Mouse (Mus musculus) mouse trophoblast stem cell (cell line): ENCODE data around the gene Hspb9.

Experiments used
- in situ Hi-C, 2 experiments: fragments of 300-500 bp; cut with MseI, MboI; formaldehyde crosslinking; loops; 2 replicates in 1 of 2; 3 replicates in 1 of 2; pipeline ENCODE4 v1.15.1; 2025

Hspb9 gene

GRCm38 (mm10) chr11:100730477-100731205 lies 17.0 kb downstream of the Hspb9 start:
- in situ Hi-C loops = no loop called here

- in situ Hi-C loops = no loop called here
Measured at GRCm38 (mm10) chr11:100735134-100735865, 21.6 kb downstream of the Hspb9 start.

- in situ Hi-C loops = no loop called here
Measured at GRCm38 (mm10) chr11:100735954-100736745, 22.5 kb downstream of the Hspb9 start.

- in situ Hi-C loops = no loop called here
Measured at GRCm38 (mm10) chr11:100736746-100737080, 23.1 kb downstream of the Hspb9 start.

- in situ Hi-C loops = no loop called here
Measured at GRCm38 (mm10) chr11:100737105-100737733, 23.6 kb downstream of the Hspb9 start.

- in situ Hi-C loops = no loop called here
Measured at GRCm38 (mm10) chr11:100738066-100738604, 24.5 kb downstream of the Hspb9 start, which contains the start of gene Rab5c. Rab5c (minus strand) TSS chr11:100738215.

GRCm38 (mm10) chr11:100738749-100739148 lies 25.1 kb downstream of the Hspb9 start:
- in situ Hi-C loops = no loop called here

- in situ Hi-C loops = no loop called here
Measured at GRCm38 (mm10) chr11:100741348-100741747, 27.7 kb downstream of the Hspb9 start.

- in situ Hi-C loops = no loop called here
Measured at GRCm38 (mm10) chr11:100745085-100745484, 31.4 kb downstream of the Hspb9 start.

GRCm38 (mm10) chr11:100746546-100746945 lies 32.9 kb downstream of the Hspb9 start:
- in situ Hi-C loops = no loop called here

GRCm38 (mm10) chr11:100747114-100747513 lies 33.5 kb downstream of the Hspb9 start:
- in situ Hi-C loops = no loop called here

GRCm38 (mm10) chr11:100748620-100749019 lies 35.0 kb downstream of the Hspb9 start:
- in situ Hi-C loops = no loop called here

GRCm38 (mm10) chr11:100749469-100749868 lies 35.8 kb downstream of the Hspb9 start:
- in situ Hi-C loops = no loop called here

GRCm38 (mm10) chr11:100750127-100750526 lies 36.5 kb downstream of the Hspb9 start:
- in situ Hi-C loops = no loop called here

- in situ Hi-C loops = no loop called here
Measured at GRCm38 (mm10) chr11:100752294-100752693, 38.6 kb downstream of the Hspb9 start.

- in situ Hi-C loops = no loop called here
Measured at GRCm38 (mm10) chr11:100754021-100754692, 40.5 kb downstream of the Hspb9 start.

- in situ Hi-C loops = no loop called here
Measured at GRCm38 (mm10) chr11:100754693-100755057, 41.0 kb downstream of the Hspb9 start.

- in situ Hi-C loops = no loop called here
Measured at GRCm38 (mm10) chr11:100756476-100756875, 42.8 kb downstream of the Hspb9 start.

- in situ Hi-C loops = no loop called here
Measured at GRCm38 (mm10) chr11:100757566-100757965, 43.9 kb downstream of the Hspb9 start.

- in situ Hi-C loops = no loop called here
Measured at GRCm38 (mm10) chr11:100758707-100759610, 45.3 kb downstream of the Hspb9 start.
